Mouse (Mus musculus) midbrain, embryonic 14.5 days (tissue): ENCODE data around the gene Kif14. TPM values are rescaled to one million over a fixed set of nuclear protein-coding genes. Genes with fewer than 3 reads are reported as not detected.

Experiments used
- ATAC-seq: fragments of 200-750 bp; cut with Nextera tagmentation; 2 replicates; pipeline ENCODE4 v1.8.0; 2017; ENCODE audit warnings: moderate number of reproducible peaks, moderate library complexity; ENCODE audit not compliant: low FRiP score, low TSS enrichment
- DNase-seq: peaks from one replicate; pipeline ENCODE4 v3.0.0-alpha.2; 2015
- H3K27ac ChIP-seq: fragments of 300-500 bp; sonication (generic); replicated peaks from 2 replicates; pipeline ENCODE4 v1.5.1; 2014; ENCODE audit warnings: mild to moderate bottlenecking, low read depth, low read length, moderate library complexity
- H3K27me3 ChIP-seq: fragments of 300-500 bp; sonication (generic); 2 replicates; pipeline ENCODE4 v1.6.1; 2014; ENCODE audit warnings: low read length, control low read depth, mixed read lengths; ENCODE audit not compliant: control insufficient read depth, insufficient read depth
- H3K36me3 ChIP-seq: fragments of 300-500 bp; sonication (generic); 2 replicates; pipeline ENCODE4 v1.6.1; 2014; ENCODE audit warnings: low read length, control low read depth; ENCODE audit not compliant: control insufficient read depth, insufficient read depth
- H3K4me1 ChIP-seq: fragments of 300-500 bp; sonication (generic); 2 replicates; pipeline ENCODE4 v1.6.1; 2014; ENCODE audit warnings: mild to moderate bottlenecking, antibody characterized with exemption, low read length, control low read depth; ENCODE audit not compliant: control insufficient read depth, insufficient read depth
- H3K4me2 ChIP-seq: fragments of 300-500 bp; sonication (generic); 2 replicates; pipeline ENCODE4 v1.6.1; 2014; ENCODE audit warnings: mild to moderate bottlenecking, low read length, moderate library complexity
- H3K4me3 ChIP-seq: fragments of 300-500 bp; sonication (generic); replicated peaks from 2 replicates; pipeline ENCODE4 v1.5.1; 2014; ENCODE audit warnings: low read depth, low read length
- H3K9ac ChIP-seq: fragments of 300-500 bp; sonication (generic); replicated peaks from 2 replicates; pipeline ENCODE4 v1.6.1; 2014; ENCODE audit warnings: mild to moderate bottlenecking, low read length, moderate library complexity
- H3K9me3 ChIP-seq: fragments of 300-500 bp; sonication (generic); 2 replicates; pipeline ENCODE4 v1.6.1; 2016; ENCODE audit warnings: low read length, control low read depth, mixed read lengths; ENCODE audit not compliant: control insufficient read depth
- WGBS: fragments of 180-500 bp; shearing (Covaris S2); extraction: QIAGEN DNeasy Blood & Tissue Kit; methylation state at CpG from one replicate; pipeline ENCODE4 v1.1.7; 2014; 5-methylcytosine and 5-hydroxymethylcytosine counted together
- polyA plus RNA-seq: library from polyadenylated mRNA; unstranded; fragments of >200 nt; fragmentation: Nextera tagmentation; extraction: Ambion mirVana; gene quantifications from 2 replicates; pipeline ENCODE4 v1.2.1, GENCODE M21; 2014

Gene Kif14
- polyA plus RNA-seq, 1 experiment from 2014 or later = 2.0 TPM

DNA sequence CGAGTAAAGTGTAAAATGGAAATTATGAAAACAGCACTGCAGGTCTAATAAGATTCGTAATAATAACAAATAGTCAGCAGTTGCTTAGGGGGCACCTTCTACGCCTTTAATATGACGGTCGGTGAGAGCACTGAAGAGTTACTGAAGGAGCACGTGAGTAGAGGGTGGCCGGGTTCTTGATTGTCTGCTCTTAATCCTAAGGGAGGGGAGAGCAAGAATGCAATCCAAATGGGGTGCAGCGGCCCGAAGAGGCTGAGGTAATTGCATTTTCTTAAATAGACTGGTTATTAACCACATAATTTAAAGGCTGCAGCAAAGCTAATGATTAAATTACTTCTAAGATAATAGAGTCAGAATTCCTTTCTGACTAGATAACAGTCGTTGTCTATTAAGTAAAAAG lies 19.2 kb upstream of the Kif14 start:
- no peaks in the 10 kb centered on the region for H3K36me3 ChIP-seq
- DNase-seq (no peak), ATAC-seq (no peak)
- no peak overlapping the region for H3K4me2 ChIP-seq
- no peak overlapping the region for H3K9ac ChIP-seq
- no peaks in the 10 kb centered on the region for H3K27me3 ChIP-seq
- no peak overlapping the region for H3K27ac ChIP-seq
- 55% methylated on average over 10 of the region's 10 CpGs for WGBS
- no peak overlapping the region for H3K4me3 ChIP-seq
- H3K4me1 ChIP-seq = no peaks in the 10 kb centered on the region
- no peaks in the 10 kb centered on the region for H3K9me3 ChIP-seq

- Histone ChIP-seq H3K9me3 (no peaks in the 10 kb centered on the region), H3K27ac (no peak overlapping the region), H3K27me3 (no peaks in the 10 kb centered on the region), H3K4me3 (no peak overlapping the region), H3K9ac (no peak overlapping the region), H3K36me3 (no peaks in the 10 kb centered on the region), H3K4me2 (no peak overlapping the region), H3K4me1 (no peaks in the 10 kb centered on the region)
- ATAC-seq = no peak
- WGBS = 76% methylated on average over 4 of the region's 4 CpGs
- DNase-seq = no peak
These were observed 18.8 kb upstream of the Kif14 start for GRCm38 (mm10) chr1:136447338-136447737.

- no peak overlapping the region for H3K9ac ChIP-seq
- DNase-seq (no peak), ATAC-seq (no peak)
- H3K4me2 ChIP-seq = no peak overlapping the region
- 0 out of 2 replicates have a peak, but pooled peaks cover 1% of the 10 kb centered on the region for H3K4me1 ChIP-seq
- H3K36me3 ChIP-seq = no peaks in the 10 kb centered on the region
- WGBS = 91% methylated on average over 6 of the region's 6 CpGs
- H3K27me3 ChIP-seq = no peaks in the 10 kb centered on the region
- no peak overlapping the region for H3K4me3 ChIP-seq
- no peaks in the 10 kb centered on the region for H3K9me3 ChIP-seq
- no peak overlapping the region for H3K27ac ChIP-seq
These were observed 16.6 kb upstream of the Kif14 start for GRCm38 (mm10) chr1:136449541-136449940.

- ATAC-seq = no peak
- Histone ChIP-seq H3K36me3 (no peaks in the 10 kb centered on the region), H3K27me3 (no peaks in the 10 kb centered on the region), H3K9ac (no peak overlapping the region), H3K27ac (no peak overlapping the region), H3K4me2 (no peak overlapping the region), H3K4me3 (no peak overlapping the region), H3K4me1 (0 out of 2 replicates have a peak, but pooled peaks cover 2% of the 10 kb centered on the region), H3K9me3 (no peaks in the 10 kb centered on the region)
- 92% methylated on average over 5 of the region's 5 CpGs for WGBS
- no peak for DNase-seq
These were observed 15.9 kb upstream of the Kif14 start for GRCm38 (mm10) chr1:136450206-136450605.

DNA sequence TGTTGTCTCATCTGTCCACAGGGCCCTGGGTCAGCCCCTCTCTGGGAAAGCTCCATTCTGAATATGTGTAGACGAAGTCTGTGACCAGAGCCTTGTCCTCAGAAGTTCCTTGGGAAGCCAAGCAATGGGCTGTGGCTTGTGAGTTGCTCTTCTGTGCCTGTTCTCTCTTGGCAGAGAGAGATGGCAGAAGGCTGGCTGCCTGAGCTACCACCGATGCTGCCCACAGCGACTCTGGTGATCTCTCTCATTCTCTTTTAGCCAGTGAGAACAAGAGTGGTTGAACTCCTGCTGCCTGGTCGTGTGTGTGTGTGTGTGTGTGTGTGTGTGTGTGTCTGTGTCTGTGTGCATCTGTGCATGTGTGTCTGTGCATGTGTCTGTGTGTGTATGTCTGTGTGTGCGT lies 13.7 kb upstream of the Kif14 start:
- ATAC-seq = no peak
- no peak overlapping the region for H3K27ac ChIP-seq

GRCm38 (mm10) chr1:136455756-136456585 lies 10.2 kb upstream of the Kif14 start:
- 78% methylated on average over 17 of the region's 17 CpGs for WGBS
- ATAC-seq (no peak), DNase-seq (no peak)
- Histone ChIP-seq H3K4me3 (no peak overlapping the region), H3K9me3 (no peaks in the 10 kb centered on the region), H3K4me1 (0 out of 2 replicates have a peak, but pooled peaks cover 2% of the 10 kb centered on the region), H3K27me3 (no peaks in the 10 kb centered on the region), H3K4me2 (no peak overlapping the region), H3K9ac (no peak overlapping the region), H3K27ac (no peak overlapping the region), H3K36me3 (no peaks in the 10 kb centered on the region)

More for the DNA sequence above, 13.7 kb upstream of the Kif14 start:
- Histone ChIP-seq H3K4me2 (no peak overlapping the region), H3K4me3 (no peak overlapping the region), H3K27me3 (no peaks in the 10 kb centered on the region), H3K9ac (no peak overlapping the region), H3K36me3 (no peaks in the 10 kb centered on the region), H3K9me3 (no peaks in the 10 kb centered on the region), H3K4me1 (0 out of 2 replicates have a peak, but pooled peaks cover 2% of the 10 kb centered on the region)
- WGBS = 65% methylated on average over 5 of the region's 5 CpGs
- DNase-seq = no peak

DNA sequence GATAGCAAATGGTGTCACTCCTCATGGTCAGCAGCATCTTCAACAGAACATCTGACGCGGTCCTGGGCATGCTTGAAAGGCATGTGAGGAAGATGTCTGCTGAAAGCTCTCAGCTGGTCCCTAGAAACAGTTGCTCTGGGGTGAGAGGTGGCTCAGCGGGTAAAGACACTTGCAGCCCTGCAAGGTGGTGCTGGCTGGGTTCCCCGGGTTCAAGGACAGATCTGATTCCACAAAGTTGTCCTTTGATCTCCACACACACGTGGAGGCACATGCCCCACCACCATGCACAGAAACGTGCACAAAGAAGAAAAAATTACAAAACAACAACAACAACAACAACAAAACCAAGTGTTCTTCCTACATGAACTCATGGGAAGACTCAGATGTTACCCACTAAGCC lies 9.4 kb upstream of the Kif14 start:
- no peak overlapping the region for H3K27ac ChIP-seq
- no peak overlapping the region for H3K4me2 ChIP-seq
- H3K4me1 ChIP-seq = 0 out of 2 replicates have a peak, but pooled peaks cover 2% of the 10 kb centered on the region
- no peaks in the 10 kb centered on the region for H3K9me3 ChIP-seq
- WGBS = 86% methylated on average over 6 of the region's 6 CpGs
- H3K36me3 ChIP-seq = no peaks in the 10 kb centered on the region
- H3K4me3 ChIP-seq = no peak overlapping the region
- no peak overlapping the region for H3K9ac ChIP-seq
- no peaks in the 10 kb centered on the region for H3K27me3 ChIP-seq
- DNase-seq (no peak), ATAC-seq (no peak)

DNA sequence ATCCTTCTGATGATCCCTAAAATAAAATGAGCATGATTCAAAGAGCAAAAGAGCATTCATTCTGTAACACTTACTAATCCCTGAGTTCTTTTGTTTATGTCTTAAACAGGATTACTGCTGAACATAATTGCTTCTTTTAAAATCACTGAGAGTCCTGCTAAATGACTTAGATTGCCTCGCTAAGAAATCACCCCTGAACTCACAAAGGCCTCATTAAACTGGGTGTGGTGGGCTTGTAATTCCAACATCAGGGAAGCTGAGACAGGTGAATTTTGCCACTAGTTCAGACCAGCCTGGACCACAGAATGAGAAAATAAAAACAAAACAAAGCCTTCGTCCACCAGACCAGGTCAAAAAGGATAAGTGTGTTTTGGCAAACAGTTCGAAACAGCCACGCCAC lies 8.7 kb upstream of the Kif14 start:
- ATAC-seq (no peak), DNase-seq (no peak)
- no peak overlapping the region for H3K9ac ChIP-seq
- no peak overlapping the region for H3K4me2 ChIP-seq
- H3K27me3 ChIP-seq = no peaks in the 10 kb centered on the region
- H3K4me3 ChIP-seq = no peak overlapping the region
- 0 out of 2 replicates have a peak, but pooled peaks cover 2% of the 10 kb centered on the region for H3K4me1 ChIP-seq
- H3K36me3 ChIP-seq = no peaks in the 10 kb centered on the region
- no peak overlapping the region for H3K27ac ChIP-seq
- WGBS = 71% methylated on average over 4 of the region's 4 CpGs
- no peaks in the 10 kb centered on the region for H3K9me3 ChIP-seq

- no peaks in the 10 kb centered on the region for H3K27me3 ChIP-seq
- H3K9me3 ChIP-seq = no peaks in the 10 kb centered on the region
- 29% methylated on average over 9 of the region's 9 CpGs for WGBS
- no peak overlapping the region for H3K4me3 ChIP-seq
- H3K27ac ChIP-seq = no peak overlapping the region
- ATAC-seq (no peak), DNase-seq (peak; percentile 87)
- H3K36me3 ChIP-seq = no peaks in the 10 kb centered on the region
- H3K4me1 ChIP-seq = 0 out of 2 replicates have a peak, but pooled peaks cover 2% of the 10 kb centered on the region
- no peak overlapping the region for H3K4me2 ChIP-seq
- no peak overlapping the region for H3K9ac ChIP-seq
These were observed 7.4 kb upstream of the Kif14 start for GRCm38 (mm10) chr1:136458691-136459245.
